Mouse (Mus musculus) lung, postnatal 0 days (tissue): ENCODE results near the gene Gm11562. TPM values are rescaled to one million over a fixed set of nuclear protein-coding genes. Genes with fewer than 3 reads are reported as not detected.
A peak's percentile ranks its signal among the peaks of the same experiment; 100 is the strongest.

ENCODE experiments used
- ATAC-seq: fragments of 200-750 bp; cut with Nextera tagmentation; 2 replicates; pipeline ENCODE4 v1.8.0; 2017; ENCODE audit warnings: moderate library complexity
- DNase-seq: peaks from one replicate; pipeline ENCODE4 v3.0.0-alpha.2; 2016; ENCODE audit warnings: low spot score
- H3K27ac ChIP-seq: fragments of 300-500 bp; sonication (generic); 2 replicates; pipeline ENCODE4 v1.5.1; 2014; ENCODE audit warnings: antibody characterized with exemption, mild to moderate bottlenecking, low read length, mixed read lengths
- H3K27me3 ChIP-seq: fragments of 300-500 bp; sonication (generic); replicated peaks from 2 replicates; pipeline ENCODE4 v1.6.1; 2014; ENCODE audit warnings: low read length, mixed read lengths; ENCODE audit not compliant: insufficient read depth
- H3K36me3 ChIP-seq: fragments of 300-500 bp; sonication (generic); 2 replicates; pipeline ENCODE4 v1.6.1; 2014; ENCODE audit warnings: low read length, mixed read lengths; ENCODE audit not compliant: insufficient read depth
- H3K4me1 ChIP-seq: fragments of 300-500 bp; sonication (generic); 2 replicates; pipeline ENCODE4 v1.6.1; 2014; ENCODE audit warnings: antibody characterized with exemption, low read depth, low read length, mixed read lengths; ENCODE audit not compliant: insufficient read depth
- H3K4me2 ChIP-seq: fragments of 300-500 bp; sonication (generic); replicated peaks from 2 replicates; pipeline ENCODE4 v1.6.1; 2014; ENCODE audit warnings: low read depth, mild to moderate bottlenecking, low read length, moderate library complexity, mixed read lengths
- H3K4me3 ChIP-seq: fragments of 300-500 bp; sonication (generic); 2 replicates; pipeline ENCODE4 v1.5.1; 2014; ENCODE audit warnings: low read depth, low read length
- H3K9ac ChIP-seq: fragments of 300-500 bp; sonication (generic); replicated peaks from 2 replicates; pipeline ENCODE4 v1.6.1; 2014; ENCODE audit warnings: low read depth, mild to moderate bottlenecking
- H3K9me3 ChIP-seq: fragments of 300-500 bp; sonication (generic); 2 replicates; pipeline ENCODE4 v1.6.1; 2016; ENCODE audit warnings: low read length, mixed read lengths
- CTCF ChIP-seq: IDR thresholded peaks from 2 replicates; pipeline ENCODE4 v1.5.1; 2016; ENCODE audit warnings: antibody characterized with exemption, mild to moderate bottlenecking
- EP300 ChIP-seq: IDR thresholded peaks from 2 replicates; pipeline ENCODE4 v1.6.1; 2016; ENCODE audit warnings: antibody characterized with exemption, mild to moderate bottlenecking, control low read depth
- WGBS: fragments of 180-500 bp; shearing (Covaris S2); extraction: QIAGEN DNeasy Blood & Tissue Kit; methylation state at CpG from one replicate; pipeline ENCODE4 v1.1.7; 2014; 5-methylcytosine and 5-hydroxymethylcytosine counted together
- polyA plus RNA-seq: library from polyadenylated mRNA; unstranded; fragments of >200 nt; fragmentation: Nextera tagmentation; extraction: Ambion mirVana; gene quantifications from 2 replicates; pipeline ENCODE4 v1.2.1, GENCODE M21; 2015

Gene Gm11562
- polyA plus RNA-seq, 1 experiment from 2014 or later: not detected

DNA sequence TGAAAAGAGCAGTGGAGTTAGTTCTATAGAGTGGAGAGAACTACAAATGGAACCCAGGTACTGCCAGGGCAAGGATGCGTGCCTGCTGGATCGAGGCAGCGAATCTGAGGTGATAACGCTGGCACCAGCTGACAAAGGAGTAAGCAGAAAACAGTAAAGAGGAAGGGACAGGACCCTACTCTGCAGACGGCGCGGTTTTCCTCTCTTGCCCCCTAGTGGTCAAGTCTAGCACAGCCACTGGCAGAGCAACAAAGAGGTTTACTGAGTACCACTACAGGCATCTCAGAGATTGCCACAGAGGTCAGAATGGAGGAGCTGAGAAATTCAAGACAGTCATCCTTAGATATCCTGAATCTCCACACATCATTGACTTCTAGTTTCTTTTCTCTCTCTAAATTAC, 46.1 kb downstream of the Gm11562 start:
- no peak overlapping the region for H3K27ac ChIP-seq
- H3K4me2 ChIP-seq: peak overlapping the region; percentile 32; the same call in 1 of the 2 replicates
- H3K36me3 ChIP-seq: no peaks in the 10 kb centered on the region
- no peaks in the 10 kb centered on the region for H3K9me3 ChIP-seq
- H3K27me3 ChIP-seq: no peaks in the 10 kb centered on the region
- ATAC-seq (peak; percentile 77), DNase-seq (peak; percentile 83)
- H3K4me3 ChIP-seq: no peak overlapping the region
- no peak overlapping the region for H3K9ac ChIP-seq
- TF ChIP-seq CTCF (peak; percentile 92), EP300 (no peak)
- 0% methylated on average over 7 of the region's 7 CpGs for whole genome bisulfite sequencing
- H3K4me1 ChIP-seq: no peaks in the 10 kb centered on the region

DNA sequence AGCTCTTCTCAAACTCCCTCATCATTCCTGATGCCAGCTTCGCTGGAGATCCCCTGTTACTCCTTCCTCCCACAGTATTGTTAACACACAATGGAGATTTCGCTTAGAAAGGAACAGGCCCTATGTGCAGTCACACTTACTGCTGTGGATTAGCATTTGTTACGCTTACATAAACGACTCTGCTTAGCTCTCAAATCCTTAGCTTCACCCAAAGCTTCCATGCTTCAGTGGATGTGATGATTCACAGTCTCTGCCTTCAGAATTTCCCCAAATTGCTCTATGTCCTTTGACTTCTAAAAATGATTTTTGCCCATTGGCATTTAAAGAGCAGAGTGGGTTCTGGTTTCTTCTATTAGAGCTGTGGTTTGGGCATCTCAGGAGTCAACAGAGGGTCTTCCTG, 47.1 kb downstream of the Gm11562 start:
- Histone ChIP-seq H3K4me2 (no peak overlapping the region), H3K4me3 (no peak overlapping the region), H3K36me3 (no peaks in the 10 kb centered on the region), H3K27ac (no peak overlapping the region), H3K9me3 (no peaks in the 10 kb centered on the region), H3K27me3 (no peaks in the 10 kb centered on the region), H3K9ac (no peak overlapping the region), H3K4me1 (no peaks in the 10 kb centered on the region)
- no peak for TF ChIP-seq CTCF
- TF ChIP-seq EP300: no peak
- whole genome bisulfite sequencing: 60% methylated on average over 4 of the region's 4 CpGs
- DNase-seq: no peak
- ATAC-seq: no peak

Other genes starting within 250 kb of the Gm11562 start
- 0.17 and 0.19 TPM in 2 replicates for gene Krt28, start 245.5 kb downstream of the Gm11562 start, polyA plus RNA-seq
- 18.4 and 19.6 TPM in 2 replicates for gene Krt10, start 231.1 kb downstream of the Gm11562 start, polyA plus RNA-seq
- not detected in 2 replicates for gene Krt12, start 198.2 kb downstream of the Gm11562 start, polyA plus RNA-seq
- 0.27 and 0.31 TPM in 2 replicates for gene Krt20, start 182.3 kb downstream of the Gm11562 start, polyA plus RNA-seq
- 8.2 and 9.7 TPM in 2 replicates for gene Krt23, start 127.3 kb downstream of the Gm11562 start, polyA plus RNA-seq
- not detected in 2 replicates for gene Krt39, start 99.1 kb downstream of the Gm11562 start, polyA plus RNA-seq
- not detected in 2 replicates for gene Krt40, start 77.3 kb downstream of the Gm11562 start, polyA plus RNA-seq
- gene Krtap3-3, start 69.6 kb downstream of the Gm11562 start, polyA plus RNA-seq: not detected in 2 replicates
- gene Krtap3-2, start 63.6 kb downstream of the Gm11562 start, polyA plus RNA-seq: not detected in 2 replicates
- gene Gm11939, start 61.0 kb downstream of the Gm11562 start, polyA plus RNA-seq: not detected in 2 replicates
- not detected in 2 replicates for gene Krtap3-1, start 53.8 kb downstream of the Gm11562 start, polyA plus RNA-seq
- 0.26 TPM in 1 of 2 replicates, not detected in the other for gene Krtap1-5, start 39.4 kb downstream of the Gm11562 start, polyA plus RNA-seq
- gene Krtap1-4, start 36.8 kb downstream of the Gm11562 start, polyA plus RNA-seq: not detected in 2 replicates
- not detected in 2 replicates for gene Krtap1-3, start 29.1 kb downstream of the Gm11562 start, polyA plus RNA-seq
- not detected in 2 replicates for gene Krtap9-3, start 22.3 kb downstream of the Gm11562 start, polyA plus RNA-seq
- not detected in 2 replicates for gene Gm11938, start 17.1 kb downstream of the Gm11562 start, polyA plus RNA-seq
- not detected in 2 replicates for gene Gm11937, start 10.2 kb downstream of the Gm11562 start, polyA plus RNA-seq
- not detected in 2 replicates for gene Krtap2-4, start 5.6 kb downstream of the Gm11562 start, polyA plus RNA-seq
- gene Krtap4-1, start 7.8 kb upstream of the Gm11562 start, polyA plus RNA-seq: not detected in 2 replicates
- gene Krtap4-2, start 14.6 kb upstream of the Gm11562 start, polyA plus RNA-seq: not detected in 2 replicates
- gene Krtap4-7, start 23.7 kb upstream of the Gm11562 start, polyA plus RNA-seq: not detected in 2 replicates
- gene Gm11555, start 29.8 kb upstream of the Gm11562 start, polyA plus RNA-seq: not detected in 2 replicates
- not detected in 2 replicates for gene Gm11563, start 38.5 kb upstream of the Gm11562 start, polyA plus RNA-seq
- not detected in 2 replicates for gene Krtap4-6, start 45.5 kb upstream of the Gm11562 start, polyA plus RNA-seq
- gene Gm14190, start 70.3 kb upstream of the Gm11562 start, polyA plus RNA-seq: not detected in 2 replicates
- gene Gm14180, start 113.9 kb upstream of the Gm11562 start, polyA plus RNA-seq: not detected in 2 replicates
- gene Gm11595, start 152.5 kb upstream of the Gm11562 start, polyA plus RNA-seq: not detected in 2 replicates
- not detected in 2 replicates for gene Krtap4-8, start 160.3 kb upstream of the Gm11562 start, polyA plus RNA-seq
- gene Krtap4-9, start 164.8 kb upstream of the Gm11562 start, polyA plus RNA-seq: not detected in 2 replicates
- not detected in 2 replicates for gene Gm11596, start 173.0 kb upstream of the Gm11562 start, polyA plus RNA-seq
- gene Gm11569, start 178.5 kb upstream of the Gm11562 start, polyA plus RNA-seq: not detected in 2 replicates
- not detected in 2 replicates for gene Gm11554, start 184.0 kb upstream of the Gm11562 start, polyA plus RNA-seq
- gene Krtap4-13, start 189.5 kb upstream of the Gm11562 start, polyA plus RNA-seq: not detected in 2 replicates
- gene Gm11564, start 195.2 kb upstream of the Gm11562 start, polyA plus RNA-seq: not detected in 2 replicates
- gene 2300003K06Rik, start 217.6 kb upstream of the Gm11562 start, polyA plus RNA-seq: not detected in 2 replicates
- not detected in 2 replicates for gene Krtap4-16, start 231.2 kb upstream of the Gm11562 start, polyA plus RNA-seq
- gene Gm11568, start 237.5 kb upstream of the Gm11562 start, polyA plus RNA-seq: not detected in 2 replicates
- not detected in 2 replicates for gene Gm11559, start 244.0 kb upstream of the Gm11562 start, polyA plus RNA-seq